Mouse (Mus musculus) heart, adult 2 months (tissue): ENCODE data around the gene Txndc16.

Experiments
- CTCF ChIP-seq: fragments of 200-600 bp; IDR thresholded peaks from 2 replicates; pipeline ENCODE4 v1.8.1; 2022; ENCODE audit warnings: antibody characterized with exemption, mild to moderate bottlenecking, moderate library complexity
- POLR2A ChIP-seq: fragments of 200-500 bp; IDR thresholded peaks from 2 replicates; pipeline ENCODE4 v1.6.1; 2011; ENCODE audit warnings: mild to moderate bottlenecking, low read depth, low read length, control low read depth; ENCODE audit not compliant: insufficient read depth

GRCm38 (mm10) chr14:45118359-45118758 lies 101.8 kb downstream of the Txndc16 start:
- TF ChIP-seq CTCF, result no peak
- no peak for TF ChIP-seq POLR2A
